Mouse (Mus musculus) lung, adult 18-20 months (tissue): Measurements from ENCODE around the gene H2-DMb1.
"Not testable (repeated sequence)": the region's sequence is repeated elsewhere in the genome, so short reads cannot be mapped to it uniquely, and the experiment has no call there.

Experiments used
- DNase-seq, 2 experiments: peaks; one replicate each; pipeline ENCODE4 v3.0.0; 2022; ENCODE audit warnings: mixed read lengths in 2 of 2

Gene H2-DMb1

GRCm38 (mm10) chr17:34123518-34123917, 29.4 kb upstream of the H2-DMb1 start:
- peak; percentile 56 to 71 for DNase-seq

GRCm38 (mm10) chr17:34124649-34125048, 28.2 kb upstream of the H2-DMb1 start:
- peak; percentile 34 to 47 for DNase-seq

- DNase-seq, result peak in 1 of 2 experiments; percentile 36
These were observed 25.9 kb upstream of the H2-DMb1 start for GRCm38 (mm10) chr17:34126826-34127420.

- peak; percentile 81 for DNase-seq
These were observed 25.4 kb upstream of the H2-DMb1 start for GRCm38 (mm10) chr17:34127475-34127874.

- DNase-seq, result no peak
These were observed 24.5 kb upstream of the H2-DMb1 start for GRCm38 (mm10) chr17:34128264-34128937.

- DNase-seq, result no peak
These were observed 23.7 kb upstream of the H2-DMb1 start for GRCm38 (mm10) chr17:34128944-34129791.

- no peak for DNase-seq
These were observed 22.6 kb upstream of the H2-DMb1 start for GRCm38 (mm10) chr17:34130073-34130947.

- DNase-seq, result no peak
These were observed 21.0 kb upstream of the H2-DMb1 start for GRCm38 (mm10) chr17:34131911-34132310.

GRCm38 (mm10) chr17:34133289-34133688, 19.6 kb upstream of the H2-DMb1 start:
- no peak for DNase-seq

GRCm38 (mm10) chr17:34134451-34134850, 18.4 kb upstream of the H2-DMb1 start:
- DNase-seq, result no peak

GRCm38 (mm10) chr17:34135297-34136224, 17.3 kb upstream of the H2-DMb1 start:
- DNase-seq, result peak; percentile 98 to 99

GRCm38 (mm10) chr17:34137601-34138000, 15.3 kb upstream of the H2-DMb1 start:
- DNase-seq, result no peak

GRCm38 (mm10) chr17:34138655-34139054, 14.2 kb upstream of the H2-DMb1 start:
- DNase-seq, result no peak

- DNase-seq, result peak; percentile 73 to 85
These were observed 13.5 kb upstream of the H2-DMb1 start for GRCm38 (mm10) chr17:34139416-34139815.

- no peak for DNase-seq
These were observed 12.6 kb upstream of the H2-DMb1 start for GRCm38 (mm10) chr17:34140240-34140639.

- no peak for DNase-seq
These were observed 11.4 kb upstream of the H2-DMb1 start for GRCm38 (mm10) chr17:34141448-34141847.

GRCm38 (mm10) chr17:34142456-34143010, 10.3 kb upstream of the H2-DMb1 start:
- DNase-seq, result no peak

- peak; percentile 84 for DNase-seq
These were observed 9.8 kb upstream of the H2-DMb1 start, which contains the start of gene H2-DMb2 for GRCm38 (mm10) chr17:34143033-34143432. Gene H2-DMb2 (plus strand): TSS chr17:34143307.

GRCm38 (mm10) chr17:34143461-34143860, 9.4 kb upstream of the H2-DMb1 start:
- no peak for DNase-seq

GRCm38 (mm10) chr17:34144221-34144620, 8.7 kb upstream of the H2-DMb1 start:
- DNase-seq, result not testable (repeated sequence)

- no peak for DNase-seq
These were observed 7.9 kb upstream of the H2-DMb1 start for GRCm38 (mm10) chr17:34144960-34145371.
